Mouse (Mus musculus) hindbrain, embryonic 11.5 days (tissue): Measurements from ENCODE around the gene Itgbl1. TPM values are rescaled to one million over a fixed set of nuclear protein-coding genes. Genes with fewer than 3 reads are reported as not detected.

ENCODE experiments used
- ATAC-seq: fragments of 200-750 bp; cut with Nextera tagmentation; 2 replicates; pipeline ENCODE4 v1.8.0; 2017; ENCODE audit warnings: mild to moderate bottlenecking, moderate TSS enrichment, moderate library complexity; ENCODE audit not compliant: low FRiP score
- DNase-seq: peaks from one replicate; pipeline ENCODE4 v3.0.0-alpha.2; 2015; ENCODE audit warnings: low spot score
- H3K27ac ChIP-seq: fragments of 300-500 bp; sonication (generic); 2 replicates; pipeline ENCODE4 v1.5.1; 2014; ENCODE audit warnings: mild to moderate bottlenecking, low read depth, low read length
- H3K27me3 ChIP-seq: fragments of 300-500 bp; sonication (generic); 2 replicates; pipeline ENCODE4 v1.6.1; 2014; ENCODE audit warnings: mild to moderate bottlenecking, low read length, moderate library complexity, mixed read lengths; ENCODE audit not compliant: control insufficient read depth, insufficient read depth
- H3K36me3 ChIP-seq: fragments of 300-500 bp; sonication (generic); 2 replicates; pipeline ENCODE4 v1.6.1; 2014; ENCODE audit warnings: mild to moderate bottlenecking, low read length, moderate library complexity, mixed read lengths; ENCODE audit not compliant: control insufficient read depth, insufficient read depth
- H3K4me1 ChIP-seq: fragments of 300-500 bp; sonication (generic); replicated peaks from 2 replicates; pipeline ENCODE4 v1.6.1; 2014; ENCODE audit warnings: low read length, mixed read lengths; ENCODE audit not compliant: control insufficient read depth, insufficient read depth
- H3K4me2 ChIP-seq: fragments of 300-500 bp; sonication (generic); replicated peaks from 2 replicates; pipeline ENCODE4 v1.6.1; 2014; ENCODE audit warnings: mild to moderate bottlenecking, low read depth, low read length
- H3K4me3 ChIP-seq: fragments of 300-500 bp; sonication (generic); 2 replicates; pipeline ENCODE4 v1.5.1; 2014; ENCODE audit warnings: low read depth, low read length
- H3K9ac ChIP-seq: fragments of 300-500 bp; sonication (generic); 2 replicates; pipeline ENCODE4 v1.6.1; 2014; ENCODE audit warnings: low read depth, low read length
- H3K9me3 ChIP-seq: fragments of 300-500 bp; sonication (generic); 2 replicates; pipeline ENCODE4 v1.6.1; 2016; ENCODE audit warnings: low read length; ENCODE audit not compliant: control insufficient read depth
- WGBS: fragments of 180-500 bp; shearing (Covaris S2); extraction: QIAGEN DNeasy Blood & Tissue Kit; methylation state at CpG from one replicate; pipeline ENCODE4 v1.1.7; 2014; 5-methylcytosine and 5-hydroxymethylcytosine counted together
- polyA plus RNA-seq: library from polyadenylated mRNA; unstranded; fragments of >200 nt; fragmentation: Nextera tagmentation; extraction: Ambion mirVana; gene quantifications from 2 replicates; pipeline ENCODE4 v1.2.1, GENCODE M21; 2014

The Itgbl1 gene
- polyA plus RNA-seq, 1 experiment from 2014 or later = 1.1 TPM

- DNase-seq = no peak
- H3K27me3 ChIP-seq = no peaks in the 10 kb centered on the region
- 86% methylated on average over 1 of the region's 1 CpGs for WGBS
Observed at GRCm38 (mm10) chr14:123864531-123864930, 204.8 kb downstream of the Itgbl1 start.

DNA sequence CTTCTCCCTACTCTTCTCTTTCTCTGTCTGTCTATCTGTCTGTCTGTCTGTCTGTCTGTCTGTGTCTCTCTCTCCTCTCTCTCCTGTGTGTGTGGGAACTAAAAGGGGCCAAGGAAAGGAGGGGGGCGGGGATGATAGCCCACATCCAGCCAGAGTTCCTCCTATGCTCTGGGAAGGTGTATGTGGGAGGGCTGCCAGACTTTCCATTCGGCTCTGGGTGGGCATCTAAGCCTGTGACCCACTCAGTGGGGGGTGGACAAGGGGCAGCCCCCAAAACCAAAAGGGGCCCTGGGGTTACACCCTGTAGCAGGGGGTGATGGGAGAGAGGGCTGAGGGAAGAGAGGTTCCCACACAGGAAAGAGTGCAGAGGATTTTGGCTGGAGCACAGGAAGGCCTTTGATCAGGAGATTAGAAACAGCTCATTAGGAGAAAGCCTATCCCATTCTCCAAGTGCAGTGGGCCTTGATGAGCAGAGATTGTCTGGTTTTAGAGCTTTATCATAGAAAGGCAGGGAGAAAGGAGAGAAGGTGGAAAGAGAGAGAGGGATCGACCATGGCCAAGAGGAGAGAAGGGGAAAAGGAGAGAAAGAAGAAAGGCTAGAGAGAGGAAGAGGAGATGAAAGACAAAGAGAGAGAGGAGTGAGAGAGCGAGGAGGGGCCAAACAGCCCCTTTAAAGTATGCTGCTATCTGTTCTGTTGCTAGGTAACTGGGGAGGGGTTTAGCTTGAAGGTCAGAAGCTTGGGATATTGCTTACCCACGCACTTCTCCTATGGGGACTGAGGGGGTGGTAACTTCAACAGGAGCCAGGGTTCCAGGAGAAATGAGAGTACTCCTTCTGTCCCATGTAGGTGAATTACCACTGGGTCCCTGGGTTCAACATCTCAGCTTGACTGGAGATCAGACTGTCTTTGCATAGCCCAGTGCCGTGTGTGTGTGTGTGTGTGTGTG, 206.3 kb downstream of the Itgbl1 start:
- H3K4me1 ChIP-seq = no peaks in the 10 kb centered on the region
- H3K4me2 ChIP-seq = no peak overlapping the region
- H3K27ac ChIP-seq = no peak overlapping the region
- ATAC-seq = peak; percentile 50
- H3K9ac ChIP-seq = no peak overlapping the region
- H3K27me3 ChIP-seq = no peaks in the 10 kb centered on the region
- H3K36me3 ChIP-seq = no peaks in the 10 kb centered on the region
- no peak for DNase-seq
- H3K4me3 ChIP-seq = no peak overlapping the region
- 42% methylated on average over 6 of the region's 6 CpGs for WGBS
- no peaks in the 10 kb centered on the region for H3K9me3 ChIP-seq

More at GRCm38 (mm10) chr14:123864531-123864930, 204.8 kb downstream of the Itgbl1 start:
- Histone ChIP-seq H3K4me1 (no peaks in the 10 kb centered on the region), H3K27ac (no peak overlapping the region), H3K4me2 (no peak overlapping the region), H3K4me3 (no peak overlapping the region), H3K9me3 (no peaks in the 10 kb centered on the region), H3K9ac (no peak overlapping the region), H3K36me3 (no peaks in the 10 kb centered on the region)
- no peak for ATAC-seq

DNA sequence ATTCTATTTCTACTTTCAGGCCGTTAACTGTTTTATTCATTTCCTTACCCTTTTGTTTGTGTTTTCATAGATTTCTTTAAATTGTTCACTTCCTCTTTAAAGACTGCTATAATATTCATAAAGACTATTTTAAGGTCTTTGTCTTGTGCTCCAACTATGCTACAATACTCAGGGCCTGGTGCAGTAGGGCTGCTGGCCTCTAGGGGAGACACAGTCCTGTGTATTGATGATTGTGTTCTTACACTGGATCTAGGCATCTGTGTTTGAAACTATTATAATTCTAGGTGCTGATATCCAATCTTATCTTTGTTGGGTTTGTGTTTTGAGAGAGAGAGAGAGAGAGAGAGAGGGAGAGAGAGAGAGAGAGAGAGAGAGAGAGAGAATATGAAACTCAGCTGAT, 268.1 kb downstream of the Itgbl1 start:
- Histone ChIP-seq H3K36me3 (no peaks in the 10 kb centered on the region), H3K4me2 (no peak overlapping the region), H3K27me3 (no peaks in the 10 kb centered on the region), H3K9me3 (no peaks in the 10 kb centered on the region), H3K9ac (no peak overlapping the region), H3K4me3 (no peak overlapping the region), H3K27ac (no peak overlapping the region), H3K4me1 (no peaks in the 10 kb centered on the region)
- DNase-seq (no peak), ATAC-seq (no peak)
- 93% methylated on average over 1 of the region's 1 CpGs for WGBS

- no peaks in the 10 kb centered on the region for H3K4me1 ChIP-seq
- no peak overlapping the region for H3K4me3 ChIP-seq
- H3K4me2 ChIP-seq = no peak overlapping the region
- H3K9ac ChIP-seq = no peak overlapping the region
- no peak overlapping the region for H3K27ac ChIP-seq
- H3K36me3 ChIP-seq = no peaks in the 10 kb centered on the region
- H3K9me3 ChIP-seq = no peaks in the 10 kb centered on the region
- no peak for ATAC-seq
- H3K27me3 ChIP-seq = no peaks in the 10 kb centered on the region
- DNase-seq = no peak
- WGBS = 68% methylated on average over 2 of the region's 2 CpGs
Observed at GRCm38 (mm10) chr14:123966531-123966930, 306.8 kb downstream of the Itgbl1 start.

DNA sequence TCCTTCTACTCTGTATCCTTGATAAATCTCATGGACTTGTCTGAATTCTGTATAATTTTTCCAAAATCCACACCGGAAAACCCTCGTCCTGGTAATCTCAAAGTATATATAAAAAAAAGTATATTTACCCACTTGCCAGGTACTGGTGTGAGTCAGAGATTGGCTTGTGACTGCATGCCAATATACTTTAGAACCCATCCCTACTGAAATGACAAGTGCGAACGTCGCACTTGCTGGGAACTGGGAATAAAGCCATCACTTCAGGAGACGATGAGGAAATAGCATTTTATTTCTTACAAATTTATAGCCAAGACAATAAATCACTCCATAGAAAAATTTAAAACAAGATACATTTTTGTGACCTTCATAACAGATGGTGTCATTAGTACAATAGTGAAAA, 308.2 kb downstream of the Itgbl1 start:
- no peak overlapping the region for H3K4me2 ChIP-seq
- no peak for DNase-seq
- no peak overlapping the region for H3K27ac ChIP-seq
- H3K4me3 ChIP-seq = no peak overlapping the region
- H3K9me3 ChIP-seq = no peaks in the 10 kb centered on the region
- H3K9ac ChIP-seq = no peak overlapping the region
- WGBS = 92% methylated on average over 6 of the region's 6 CpGs
- no peaks in the 10 kb centered on the region for H3K27me3 ChIP-seq
- no peaks in the 10 kb centered on the region for H3K4me1 ChIP-seq
- H3K36me3 ChIP-seq = no peaks in the 10 kb centered on the region
- ATAC-seq = no peak

DNA sequence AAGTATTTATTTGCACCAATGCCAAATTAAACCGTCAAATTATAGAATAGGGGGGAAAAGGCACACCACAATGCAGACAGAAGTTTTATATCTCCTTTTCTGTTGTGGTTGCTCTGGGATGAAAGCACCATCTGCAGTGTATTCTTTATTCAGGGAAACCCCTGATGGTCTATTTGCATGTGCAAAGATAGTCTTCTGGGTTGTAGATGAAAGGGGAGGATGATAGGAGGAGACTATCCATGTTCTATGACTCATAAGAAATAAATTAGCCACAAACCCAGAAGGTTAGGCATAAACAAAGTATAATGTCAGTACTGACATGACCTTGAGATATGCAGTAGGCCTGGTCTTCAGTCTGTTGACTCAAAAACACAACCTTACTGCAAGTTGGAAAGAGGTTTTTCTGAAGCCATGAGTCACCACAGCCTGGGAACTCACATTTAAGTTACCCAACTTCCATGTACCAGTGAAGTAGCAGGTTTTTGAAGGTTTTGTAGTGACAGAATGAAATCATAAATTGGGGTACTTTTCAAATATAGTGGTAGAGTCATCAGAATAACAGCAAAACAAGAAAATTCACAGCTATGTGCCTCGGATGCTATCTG, 330.9 kb downstream of the Itgbl1 start:
- Histone ChIP-seq H3K4me2 (no peak overlapping the region), H3K9me3 (no peaks in the 10 kb centered on the region), H3K27me3 (no peaks in the 10 kb centered on the region), H3K4me1 (no peaks in the 10 kb centered on the region), H3K4me3 (no peak overlapping the region), H3K27ac (no peak overlapping the region), H3K9ac (no peak overlapping the region), H3K36me3 (no peaks in the 10 kb centered on the region)
- ATAC-seq (no peak), DNase-seq (no peak)
- 67% methylated on average over 2 of the region's 2 CpGs for WGBS

Other genes starting within 250 kb of the Itgbl1 start
- gene Nalcn, start 32.8 kb upstream of the Itgbl1 start, polyA plus RNA-seq = 2.4 and 3.1 TPM in 2 replicates